Mouse (Mus musculus): ENCODE data around the gene Gfod2. TPM values are rescaled to one million over a fixed set of nuclear protein-coding genes. Genes with fewer than 3 reads are reported as not detected.

Gene Gfod2
- 63.1 and 64.6 TPM in 2 replicates for polyA plus RNA-seq (2016; fragmentation: Nextera tagmentation; extraction: Ambion mirVana)

DNA sequence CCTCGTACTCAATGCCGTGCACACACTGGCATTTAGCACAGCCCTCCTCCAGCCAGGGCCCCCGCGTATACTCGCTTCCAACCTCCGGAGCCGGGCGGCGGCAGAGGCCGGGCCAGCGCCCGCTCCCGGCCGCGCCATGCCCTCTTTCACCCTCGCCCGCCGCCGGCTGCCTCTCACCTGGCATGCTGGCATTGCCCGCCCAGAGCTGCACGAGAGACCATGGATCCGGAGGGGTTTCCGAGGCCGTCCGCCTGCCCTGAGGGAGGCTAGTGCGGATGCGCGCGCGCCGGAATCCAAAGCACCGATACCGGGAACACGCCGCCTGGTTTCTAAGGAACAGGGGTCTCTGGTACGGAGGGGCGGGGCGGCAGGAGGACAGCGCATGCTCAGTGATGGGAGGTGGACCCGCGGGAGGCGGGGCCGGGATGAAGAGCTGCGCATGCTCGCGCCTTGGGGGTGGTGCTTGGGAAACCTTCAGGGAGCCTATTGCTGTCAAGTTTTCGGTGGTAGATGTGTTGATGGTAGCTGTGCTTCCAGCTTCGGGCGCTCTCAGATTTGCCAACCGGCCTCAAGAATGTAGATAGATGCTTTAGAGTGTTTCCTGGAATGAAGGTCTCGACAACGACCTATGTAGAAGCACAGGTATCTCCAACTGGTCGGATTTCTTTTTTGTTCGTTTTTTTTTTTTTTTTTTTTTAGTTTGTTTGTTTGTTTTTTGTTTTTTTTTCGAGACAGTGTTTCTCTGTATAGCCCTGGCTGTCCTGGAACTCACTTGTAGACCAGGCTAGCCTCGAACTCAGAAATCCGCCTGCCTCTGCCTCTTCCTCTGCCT lies at the start of gene Gfod2:
Gene Gfod2, minus strand, starts transcription at position 388 of the 832 bp plus-strand sequence.
- peak; percentile 97 for ATAC-seq (ENCODE audit: low FRiP score, low read depth)

DNA sequence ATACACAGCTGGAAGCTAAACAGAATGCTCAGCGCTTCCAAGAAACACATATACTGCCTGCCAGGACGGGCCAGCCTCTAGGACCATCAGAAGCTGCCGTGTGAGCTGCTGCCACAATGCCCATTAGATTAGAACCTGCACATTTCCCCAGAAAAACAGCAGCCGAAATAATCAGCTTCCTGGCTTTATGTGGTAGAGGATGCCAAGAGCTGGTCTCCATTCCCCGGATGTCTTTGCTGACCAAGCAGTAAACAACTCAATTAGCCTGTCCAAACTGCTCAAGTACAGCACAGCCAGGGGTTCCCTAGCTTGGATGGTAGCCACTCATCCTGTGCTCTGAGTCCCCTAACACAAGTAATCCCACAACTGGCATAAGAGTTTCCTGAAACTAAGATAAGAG lies 49.3 kb upstream of the Gfod2 start:
- 91% methylated on average over 5 of the region's 5 CpGs for WGBS
- Histone ChIP-seq H3K36me3 (peaks cover 32% of the 10 kb centered on the region), H3K4me1 (no peaks in the 10 kb centered on the region; the same call in 1 of the 2 replicates), H3K9me3 (no peaks in the 10 kb centered on the region), H3K27ac (no peak overlapping the region), H3K9ac (no peak overlapping the region), H3K4me3 (no peak overlapping the region), H3K4me2 (replicated peaks) (no peak overlapping the region), H3K27me3 (replicated peaks) (no peaks in the 10 kb centered on the region)
- ATAC-seq (ENCODE audit: low FRiP score, low read depth), result no peak

More for the DNA sequence above, at the start of gene Gfod2:
- 3% methylated on average over 57 of the region's 57 CpGs for WGBS
- Histone ChIP-seq H3K36me3 (no peaks in the 10 kb centered on the region), H3K27me3 (replicated peaks) (no peaks in the 10 kb centered on the region), H3K27ac (peak within 1 kb of the TSS; percentile 62), H3K4me1 (0 out of 2 replicates have a peak, but pooled peaks cover 6% of the 10 kb centered on the region), H3K9ac (peak within 1 kb of the TSS; percentile 79), H3K9me3 (no peaks in the 10 kb centered on the region), H3K4me2 (replicated peaks) (peak within 1 kb of the TSS; percentile 64), H3K4me3 (peak within 1 kb of the TSS; percentile 90)

DNA sequence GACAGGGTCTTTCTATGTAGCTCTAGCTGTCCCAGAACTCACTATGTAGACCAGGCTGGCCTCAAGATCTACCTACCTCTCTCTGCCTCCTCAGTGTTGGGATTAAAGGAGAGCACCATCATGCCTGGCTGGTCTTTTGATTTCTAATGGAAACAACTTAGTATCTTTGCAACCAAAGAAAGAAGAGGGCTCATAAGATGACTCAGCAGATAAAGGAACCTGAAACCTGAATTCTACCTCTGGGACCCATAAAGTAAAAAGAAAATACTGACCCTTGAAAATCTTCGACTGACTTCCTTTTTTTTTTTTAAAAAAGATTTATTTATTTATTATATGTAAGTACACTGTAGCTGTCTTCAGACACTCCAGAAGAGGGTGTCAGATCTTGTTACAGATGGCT lies 47.5 kb upstream of the Gfod2 start:
- WGBS, result 83% methylated on average over 1 of the region's 1 CpGs
- H3K9ac ChIP-seq, result no peak overlapping the region
- no peaks in the 10 kb centered on the region for H3K4me1 ChIP-seq
- no peak overlapping the region for H3K27ac ChIP-seq
- peaks cover 17% of the 10 kb centered on the region for H3K36me3 ChIP-seq
- no peaks in the 10 kb centered on the region for H3K27me3 ChIP-seq (replicated peaks)
- H3K4me3 ChIP-seq, result no peak overlapping the region
- H3K9me3 ChIP-seq, result no peaks in the 10 kb centered on the region
- H3K4me2 ChIP-seq (replicated peaks), result no peak overlapping the region
- ATAC-seq (ENCODE audit: low FRiP score, low read depth), result no peak

DNA sequence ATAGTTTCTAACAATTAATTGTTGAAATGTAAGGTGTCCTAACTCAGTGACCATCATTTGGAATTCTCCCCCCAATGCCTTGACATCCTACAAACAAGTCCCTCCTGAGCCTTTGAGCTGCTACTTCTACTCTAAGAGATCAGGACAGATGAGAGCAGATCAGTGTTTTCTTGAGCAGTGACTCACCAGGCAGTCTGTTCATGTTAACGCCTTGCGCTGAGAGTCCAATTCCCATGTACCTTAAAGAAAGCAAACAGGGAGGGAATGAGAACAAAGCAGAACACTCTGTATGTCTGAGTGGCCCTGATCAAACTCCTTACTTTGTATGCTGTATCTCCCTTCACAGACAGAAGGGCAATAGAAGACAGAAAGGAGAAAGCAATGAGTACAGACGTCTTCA lies 46.9 kb upstream of the Gfod2 start:
- peaks cover 14% of the 10 kb centered on the region for H3K36me3 ChIP-seq
- no peak overlapping the region for H3K9ac ChIP-seq
- H3K4me2 ChIP-seq (replicated peaks), result no peak overlapping the region
- H3K4me1 ChIP-seq, result no peaks in the 10 kb centered on the region
- no peak for ATAC-seq (ENCODE audit: low FRiP score, low read depth)
- no peak overlapping the region for H3K27ac ChIP-seq
- no peaks in the 10 kb centered on the region for H3K27me3 ChIP-seq (replicated peaks)
- H3K4me3 ChIP-seq, result no peak overlapping the region
- no peaks in the 10 kb centered on the region for H3K9me3 ChIP-seq
- 78% methylated on average over 3 of the region's 3 CpGs for WGBS

DNA sequence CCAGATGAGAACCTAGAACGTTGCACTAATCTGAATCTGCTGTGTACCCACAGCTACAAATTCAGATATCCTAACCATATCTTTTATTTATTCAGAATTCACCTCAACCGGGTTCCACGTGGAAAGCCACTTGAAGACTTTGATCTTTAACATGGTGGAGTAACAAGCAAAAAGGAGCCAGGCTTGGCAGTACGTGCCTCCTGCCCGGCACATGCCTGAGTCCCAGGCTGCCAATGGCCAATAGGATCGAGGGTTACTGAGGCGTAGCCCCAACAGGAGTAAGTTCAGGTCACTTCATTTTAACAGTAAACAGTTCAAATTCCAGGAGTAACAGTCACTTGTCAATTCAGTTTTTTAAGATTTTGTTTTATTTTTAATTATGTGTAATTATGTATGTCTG lies 46.3 kb upstream of the Gfod2 start:
- Histone ChIP-seq H3K4me3 (no peak overlapping the region), H3K27me3 (replicated peaks) (no peaks in the 10 kb centered on the region), H3K9me3 (no peaks in the 10 kb centered on the region), H3K4me1 (no peaks in the 10 kb centered on the region), H3K36me3 (peaks cover 16% of the 10 kb centered on the region), H3K27ac (no peak overlapping the region), H3K9ac (no peak overlapping the region), H3K4me2 (replicated peaks) (no peak overlapping the region)
- no peak for ATAC-seq (ENCODE audit: low FRiP score, low read depth)
- WGBS, result 95% methylated on average over 7 of the region's 7 CpGs

DNA sequence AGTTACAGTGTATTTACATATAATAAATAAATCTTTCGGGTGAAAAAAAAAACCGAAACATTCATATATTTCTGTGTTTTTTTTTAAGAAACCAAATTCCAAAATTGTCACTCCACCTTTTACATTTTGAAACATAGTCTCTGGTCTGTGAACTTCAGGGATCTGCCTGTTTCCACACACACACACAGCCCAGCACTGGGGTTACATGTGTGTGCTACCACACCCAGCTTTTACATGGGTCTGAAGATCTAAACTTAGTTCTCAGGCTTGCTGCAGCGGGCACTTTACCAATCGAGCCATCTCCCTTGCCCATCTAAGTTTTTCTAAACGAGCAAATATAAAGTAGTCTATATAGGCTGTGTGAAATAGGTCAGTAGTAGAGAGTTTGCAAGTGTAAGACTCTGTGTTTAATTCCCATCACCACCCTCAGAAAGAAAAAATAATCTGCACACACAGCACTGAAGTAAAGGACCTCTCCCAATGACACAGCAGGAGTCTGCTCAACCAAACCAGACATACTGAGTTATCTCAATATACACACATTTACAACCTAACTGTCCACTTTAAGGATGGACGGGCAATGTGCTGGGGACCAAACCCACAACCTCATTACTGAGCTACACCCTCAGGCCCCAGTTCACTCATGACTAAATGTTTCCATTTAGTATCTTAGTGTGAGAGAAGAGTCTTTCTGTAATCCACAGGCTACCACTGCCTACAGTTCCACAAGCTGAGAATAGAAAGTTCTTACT lies 42.9 kb upstream of the Gfod2 start:
- Histone ChIP-seq H3K27me3 (replicated peaks) (no peaks in the 10 kb centered on the region), H3K27ac (no peak overlapping the region), H3K4me3 (no peak overlapping the region), H3K36me3 (peaks cover 16% of the 10 kb centered on the region), H3K4me2 (replicated peaks) (no peak overlapping the region), H3K9me3 (no peaks in the 10 kb centered on the region), H3K9ac (no peak overlapping the region), H3K4me1 (peaks cover 7% of the 10 kb centered on the region)
- no peak for ATAC-seq (ENCODE audit: low FRiP score, low read depth)
- WGBS, result 87% methylated on average over 6 of the region's 6 CpGs

DNA sequence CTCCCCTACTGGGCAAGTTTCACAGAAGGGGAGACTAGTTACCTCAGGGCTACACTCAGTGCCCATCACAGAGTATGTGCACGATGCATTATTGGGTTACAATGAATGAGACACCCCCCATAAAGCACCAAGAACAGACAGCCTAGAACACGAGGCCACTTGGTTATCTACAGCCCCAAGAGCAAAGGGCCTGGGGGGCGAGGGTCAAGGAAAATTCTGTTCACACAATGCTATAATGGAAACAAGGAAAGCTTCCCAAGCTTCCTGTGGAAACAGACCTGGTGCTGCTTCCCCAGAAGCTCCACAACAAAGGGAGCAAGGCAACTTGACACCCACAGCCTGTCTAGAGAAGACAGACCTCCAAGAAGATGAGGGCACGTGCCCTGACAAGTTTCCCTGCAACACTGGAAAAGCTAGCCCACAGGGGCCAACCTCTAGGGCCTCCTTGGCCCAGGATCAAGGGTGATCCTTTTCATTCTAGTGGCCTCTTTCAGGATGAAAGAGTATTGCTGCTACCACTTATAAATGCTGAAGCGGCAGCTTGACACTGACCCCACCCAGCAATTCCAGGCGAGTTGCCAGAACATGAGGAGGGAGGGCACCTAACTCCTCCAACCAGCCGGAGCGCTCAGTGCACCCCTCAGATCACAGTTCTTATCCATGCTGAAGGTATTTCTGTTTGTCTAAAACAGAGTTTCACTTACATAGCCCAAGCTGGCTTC lies 40.8 kb upstream of the Gfod2 start:
- Histone ChIP-seq H3K9me3 (no peaks in the 10 kb centered on the region), H3K4me1 (peaks cover 7% of the 10 kb centered on the region), H3K9ac (no peak overlapping the region), H3K27me3 (replicated peaks) (no peaks in the 10 kb centered on the region), H3K27ac (no peak overlapping the region), H3K36me3 (peaks cover 8% of the 10 kb centered on the region; the same call in 1 of the 2 replicates), H3K4me2 (replicated peaks) (no peak overlapping the region; the same call in 1 of the 2 replicates), H3K4me3 (no peak overlapping the region)
- ATAC-seq (ENCODE audit: low FRiP score, low read depth), result no peak
- WGBS, result 74% methylated on average over 8 of the region's 8 CpGs

DNA sequence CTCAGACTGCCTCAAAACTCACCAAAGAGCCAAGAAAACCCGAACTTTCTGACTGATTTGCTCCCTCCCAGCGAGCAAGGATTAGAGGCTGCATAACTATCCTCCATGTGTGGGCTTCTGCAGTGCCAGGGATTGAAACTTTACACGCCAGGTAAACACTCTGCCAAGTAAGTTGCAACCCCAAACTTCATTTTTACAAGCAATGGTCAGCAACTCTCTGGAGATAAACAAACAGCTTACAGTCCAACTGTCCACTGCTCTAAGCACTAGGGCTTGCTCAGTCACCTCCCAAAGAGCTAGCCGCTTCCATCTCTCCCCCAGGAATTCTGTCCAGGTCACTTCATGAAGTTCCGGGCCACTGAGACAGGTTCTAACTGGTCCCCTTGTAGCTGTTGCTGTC lies 39.9 kb upstream of the Gfod2 start:
- Histone ChIP-seq H3K9ac (no peak overlapping the region), H3K9me3 (no peaks in the 10 kb centered on the region), H3K27ac (no peak overlapping the region), H3K4me3 (no peak overlapping the region), H3K4me1 (peaks cover 7% of the 10 kb centered on the region), H3K27me3 (replicated peaks) (no peaks in the 10 kb centered on the region), H3K4me2 (replicated peaks) (no peak overlapping the region), H3K36me3 (peaks cover 8% of the 10 kb centered on the region; the same call in 1 of the 2 replicates)
- no peak for ATAC-seq (ENCODE audit: low FRiP score, low read depth)
- 95% methylated on average over 5 of the region's 5 CpGs for WGBS

DNA sequence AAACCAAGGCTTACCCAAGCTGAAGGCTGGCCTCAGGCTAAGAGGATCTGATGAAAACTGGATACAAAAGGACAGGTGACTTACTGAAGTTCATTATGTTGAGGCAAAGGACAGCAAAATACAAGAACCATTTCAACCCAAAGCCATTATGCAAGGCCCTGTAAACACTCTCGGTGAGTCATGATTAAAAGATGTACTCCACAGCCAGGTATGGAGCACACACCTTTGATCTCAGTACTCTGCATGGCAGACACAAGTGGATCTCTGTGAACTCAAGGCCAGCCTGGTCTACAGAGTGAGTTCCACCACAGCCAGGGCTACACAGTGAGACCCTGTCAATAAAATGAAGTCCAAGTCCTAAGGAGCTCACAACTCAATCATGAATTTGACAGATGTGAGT lies 37.3 kb upstream of the Gfod2 start:
- Histone ChIP-seq H3K9me3 (no peaks in the 10 kb centered on the region), H3K27ac (no peak overlapping the region), H3K4me1 (peaks cover 7% of the 10 kb centered on the region), H3K9ac (no peak overlapping the region), H3K4me2 (replicated peaks) (no peak overlapping the region), H3K36me3 (peaks cover 8% of the 10 kb centered on the region; the same call in 1 of the 2 replicates), H3K4me3 (no peak overlapping the region), H3K27me3 (replicated peaks) (no peaks in the 10 kb centered on the region)
- WGBS, result 91% methylated on average over 1 of the region's 1 CpGs
- no peak for ATAC-seq (ENCODE audit: low FRiP score, low read depth)

DNA sequence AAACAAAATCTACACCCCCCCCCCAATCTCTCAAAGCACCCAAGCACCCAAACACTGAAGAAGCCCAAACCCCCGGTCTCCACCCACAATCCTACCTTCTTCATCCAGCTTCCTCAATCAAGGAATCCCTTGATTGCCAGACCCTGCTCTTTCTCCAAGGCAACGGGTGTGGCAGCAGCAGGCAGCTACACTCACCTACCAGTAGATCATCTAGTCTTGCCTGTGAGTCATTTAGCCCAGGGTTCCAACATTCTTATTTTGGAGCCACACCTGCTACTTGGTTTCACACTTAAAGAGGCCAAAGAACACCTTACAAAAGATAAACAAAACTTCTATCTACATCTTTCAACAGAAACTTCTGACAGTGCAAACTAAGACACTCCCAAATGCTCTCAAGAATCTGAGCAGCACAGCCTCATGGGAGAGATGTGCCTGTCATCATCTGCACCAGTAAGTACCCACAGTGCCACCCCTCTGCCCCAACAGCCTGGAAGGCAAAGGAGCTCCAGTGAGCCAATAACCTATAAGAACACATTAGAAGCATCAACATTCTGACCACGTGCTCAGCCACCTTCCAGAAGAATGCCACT lies 35.6 kb upstream of the Gfod2 start:
- Histone ChIP-seq H3K9ac (no peak overlapping the region), H3K27me3 (replicated peaks) (no peaks in the 10 kb centered on the region), H3K4me3 (no peak overlapping the region), H3K36me3 (peaks cover 4% of the 10 kb centered on the region; the same call in 1 of the 2 replicates), H3K4me2 (replicated peaks) (no peak overlapping the region), H3K27ac (no peak overlapping the region), H3K9me3 (no peaks in the 10 kb centered on the region), H3K4me1 (peaks cover 2% of the 10 kb centered on the region; the same call in 1 of the 2 replicates)
- 91% methylated on average over 3 of the region's 3 CpGs for WGBS
- ATAC-seq (ENCODE audit: low FRiP score, low read depth), result no peak

DNA sequence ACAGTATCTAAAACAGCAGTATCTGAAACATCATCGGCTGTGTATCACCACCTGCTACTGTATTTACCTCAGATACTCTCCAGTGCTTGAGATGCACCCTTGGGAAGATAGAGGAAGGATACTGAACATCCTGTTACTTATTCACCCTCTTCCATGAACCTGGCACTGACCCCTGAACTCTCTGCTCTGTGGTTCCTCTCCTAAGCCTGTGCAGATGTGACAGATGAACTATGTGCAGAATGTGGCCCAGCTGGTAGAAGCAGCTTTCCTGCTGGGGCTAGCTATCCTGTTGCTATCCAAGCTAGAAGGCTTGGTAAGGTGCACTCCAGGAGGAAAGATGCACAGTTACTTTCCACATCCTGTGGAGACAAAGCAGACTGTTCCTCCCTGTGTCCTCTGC lies 34.9 kb upstream of the Gfod2 start:
- ATAC-seq (ENCODE audit: low FRiP score, low read depth), result no peak
- WGBS, result 89% methylated on average over 1 of the region's 1 CpGs
- Histone ChIP-seq H3K9me3 (no peaks in the 10 kb centered on the region), H3K27me3 (replicated peaks) (no peaks in the 10 kb centered on the region), H3K4me2 (replicated peaks) (no peak overlapping the region), H3K36me3 (peaks cover 5% of the 10 kb centered on the region; the same call in 1 of the 2 replicates), H3K4me3 (no peak overlapping the region), H3K9ac (no peak overlapping the region), H3K27ac (no peak overlapping the region), H3K4me1 (no peaks in the 10 kb centered on the region)

DNA sequence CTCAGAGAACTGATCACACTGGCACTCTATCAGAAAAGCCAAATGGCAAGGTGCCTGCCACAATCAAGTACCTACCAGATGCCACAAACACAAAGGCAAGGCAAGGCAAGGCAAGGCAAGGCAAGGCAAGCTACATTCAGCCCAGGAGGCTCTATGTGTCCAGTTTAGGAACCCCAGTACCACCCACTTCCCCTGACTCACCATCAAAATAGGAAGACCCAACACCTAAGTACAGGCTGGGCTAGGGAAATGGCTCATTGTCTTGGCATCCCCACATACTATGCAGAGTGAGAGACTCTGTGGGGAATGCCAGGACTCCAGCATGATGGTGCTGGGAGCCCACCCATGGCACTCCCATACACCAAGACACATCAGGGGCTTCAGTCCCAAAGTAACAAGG lies 31.2 kb upstream of the Gfod2 start:
- no peak overlapping the region for H3K4me3 ChIP-seq
- H3K4me1 ChIP-seq, result no peaks in the 10 kb centered on the region
- H3K27ac ChIP-seq, result no peak overlapping the region
- no peaks in the 10 kb centered on the region for H3K27me3 ChIP-seq (replicated peaks)
- H3K4me2 ChIP-seq (replicated peaks), result no peak overlapping the region
- no peak for ATAC-seq (ENCODE audit: low FRiP score, low read depth)
- peaks cover 22% of the 10 kb centered on the region for H3K36me3 ChIP-seq
- no peak overlapping the region for H3K9ac ChIP-seq
- no peaks in the 10 kb centered on the region for H3K9me3 ChIP-seq

Data from neural tube, embryonic 12.5 days (tissue).